Mouse (Mus musculus) bone marrow, adult 2 months (tissue): ENCODE data around the gene Spata2. TPM values are rescaled to one million over a fixed set of nuclear protein-coding genes. Genes with fewer than 3 reads are reported as not detected.

Experiments
- H3K27ac ChIP-seq: fragments of 200-500 bp; 2 replicates; pipeline ENCODE4 v1.5.1; 2012; ENCODE audit warnings: low read depth, mild to moderate bottlenecking, control low read depth, inconsistent platforms, low read length; ENCODE audit not compliant: control insufficient read depth, poor library complexity, insufficient read depth
- H3K4me1 ChIP-seq: fragments of 200-500 bp; 2 replicates; pipeline ENCODE4 v1.6.1; 2011; ENCODE audit warnings: low read length; ENCODE audit not compliant: control insufficient read depth, insufficient read depth
- H3K4me3 ChIP-seq: fragments of 200-500 bp; replicated peaks from 2 replicates; pipeline ENCODE3; 2011; ENCODE audit warnings: mild to moderate bottlenecking, low read depth, low read length, control low read depth; ENCODE audit not compliant: control insufficient read depth
- CTCF ChIP-seq: fragments of 200-500 bp; IDR thresholded peaks from 2 replicates; pipeline ENCODE4 v1.5.1; 2011; ENCODE audit warnings: low read length, control low read depth; ENCODE audit not compliant: control insufficient read depth, insufficient read depth
- POLR2A ChIP-seq: fragments of 200-500 bp; IDR thresholded peaks from 2 replicates; pipeline ENCODE4 v1.6.1; 2011; ENCODE audit warnings: low read depth, mild to moderate bottlenecking, control low read depth, low read length, borderline replicate concordance; ENCODE audit not compliant: control insufficient read depth
- WGBS: fragments of 180-500 bp; shearing (Covaris S2); methylation state at CpG from one replicate; pipeline ENCODE4 v1.1.7; 2018; 5-methylcytosine and 5-hydroxymethylcytosine counted together
- polyA plus RNA-seq: library from polyadenylated mRNA; stranded (reverse); fragments of >200 nt; gene quantifications from 2 replicates; pipeline ENCODE4 v1.2.4, GENCODE M21; 2011; ENCODE audit warnings: low replicate concordance; ENCODE audit not compliant: missing spikeins, insufficient read depth, insufficient read length

The Spata2 gene
- polyA plus RNA-seq, 1 experiment = 9.1 TPM

DNA sequence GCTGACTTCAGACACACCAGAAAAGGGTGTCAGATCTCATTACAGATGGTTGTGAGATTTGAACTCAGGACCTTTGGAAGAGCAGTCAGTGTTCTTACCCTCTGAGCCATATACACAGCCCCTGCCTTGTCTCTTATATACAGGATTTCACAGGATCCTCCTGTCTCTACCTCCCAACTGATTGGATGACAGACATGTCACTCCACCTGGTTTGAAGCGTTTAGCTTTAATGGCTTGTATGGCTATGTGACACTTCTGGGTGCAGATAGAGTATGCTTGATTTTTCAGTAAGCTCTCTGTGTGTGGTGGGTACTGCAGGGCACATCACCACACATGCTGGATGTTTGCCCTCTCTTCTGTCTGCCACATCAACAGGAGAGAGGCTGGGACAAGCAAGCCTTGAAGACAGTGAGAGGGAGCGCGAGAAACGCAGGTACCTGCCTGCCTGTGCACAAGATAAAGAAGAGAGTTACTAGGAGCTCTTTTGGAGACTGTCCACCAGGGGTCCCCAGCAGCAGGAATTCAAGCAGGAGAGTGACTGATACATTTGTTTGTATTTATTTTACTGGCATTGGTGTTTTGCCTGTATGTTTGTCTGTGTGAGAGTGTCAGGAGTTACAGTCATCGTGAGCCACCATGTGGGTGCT, 27.0 kb upstream of the Spata2 start:
- WGBS = 81% methylated on average over 5 of the region's 5 CpGs
- Histone ChIP-seq H3K4me1 (no peaks in the 10 kb centered on the region), H3K27ac (no peak overlapping the region), H3K4me3 (no peak overlapping the region)
- no peak for TF ChIP-seq POLR2A
- no peak for TF ChIP-seq CTCF

GRCm38 (mm10) chr2:167515688-167516087, 23.0 kb upstream of the Spata2 start:
- no peak for TF ChIP-seq CTCF
- no peak for TF ChIP-seq POLR2A
- WGBS = 77% methylated on average over 5 of the region's 5 CpGs
- Histone ChIP-seq H3K27ac (no peak overlapping the region), H3K4me3 (no peak overlapping the region), H3K4me1 (no peaks in the 10 kb centered on the region; the same call in 1 of the 2 replicates)

GRCm38 (mm10) chr2:167514641-167515040, 22.0 kb upstream of the Spata2 start:
- 96% methylated on average over 4 of the region's 4 CpGs for WGBS
- no peak overlapping the region for H3K27ac ChIP-seq
- no peaks in the 10 kb centered on the region; the same call in 1 of the 2 replicates for H3K4me1 ChIP-seq
- no peak overlapping the region for H3K4me3 ChIP-seq
- no peak for TF ChIP-seq POLR2A
- TF ChIP-seq CTCF = no peak

GRCm38 (mm10) chr2:167512970-167513369, 20.3 kb upstream of the Spata2 start:
- no peaks in the 10 kb centered on the region; the same call in 1 of the 2 replicates for H3K4me1 ChIP-seq
- no peak overlapping the region for H3K4me3 ChIP-seq
- WGBS = 92% methylated on average over 5 of the region's 5 CpGs
- TF ChIP-seq POLR2A = no peak
- peak; percentile 11; the same call in 1 of the 2 replicates for TF ChIP-seq CTCF
- H3K27ac ChIP-seq = no peak overlapping the region

GRCm38 (mm10) chr2:167512365-167512764, 19.7 kb upstream of the Spata2 start:
- TF ChIP-seq POLR2A = no peak
- TF ChIP-seq CTCF = no peak
- Histone ChIP-seq H3K27ac (no peak overlapping the region), H3K4me1 (no peaks in the 10 kb centered on the region; the same call in 1 of the 2 replicates), H3K4me3 (no peak overlapping the region)
- 91% methylated on average over 9 of the region's 9 CpGs for WGBS

- Histone ChIP-seq H3K4me1 (peaks cover under 1% of the 10 kb centered on the region; the same call in 1 of the 2 replicates), H3K27ac (no peak overlapping the region; the same call in 1 of the 2 replicates), H3K4me3 (no peak overlapping the region)
- no peak for TF ChIP-seq CTCF
- TF ChIP-seq POLR2A = no peak
- WGBS = 41% methylated on average over 3 of the region's 3 CpGs
Measured at GRCm38 (mm10) chr2:167510485-167510884, 17.8 kb upstream of the Spata2 start.

DNA sequence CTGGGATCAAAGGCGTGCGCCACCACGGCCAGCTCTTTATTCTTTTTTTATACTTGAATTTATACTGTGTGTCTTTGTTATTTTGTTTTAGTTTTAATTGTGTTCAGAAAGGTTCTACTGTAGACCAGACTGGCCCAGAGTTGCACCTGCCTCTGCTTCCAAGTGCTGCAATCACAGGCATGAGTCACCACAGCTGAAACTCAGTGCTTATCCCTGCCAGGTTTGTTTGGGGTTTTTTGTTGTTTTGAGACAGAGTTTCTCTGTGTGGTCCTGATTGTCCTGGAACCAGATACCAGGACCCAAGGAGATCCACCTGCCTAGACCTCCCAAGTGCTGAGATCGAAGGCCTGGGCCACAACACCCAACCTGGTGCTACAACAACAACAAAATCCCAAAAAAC, 15.9 kb upstream of the Spata2 start:
- Histone ChIP-seq H3K4me1 (peaks cover 2% of the 10 kb centered on the region), H3K4me3 (no peak overlapping the region)

GRCm38 (mm10) chr2:167507719-167508385, 15.2 kb upstream of the Spata2 start:
- 86% methylated on average over 3 of the region's 3 CpGs for WGBS
- no peak overlapping the region for H3K27ac ChIP-seq
- no peak overlapping the region for H3K4me3 ChIP-seq
- peaks cover 2% of the 10 kb centered on the region for H3K4me1 ChIP-seq
- TF ChIP-seq CTCF = no peak
- TF ChIP-seq POLR2A = no peak

More for the DNA sequence above, 15.9 kb upstream of the Spata2 start:
- TF ChIP-seq POLR2A (no peak), CTCF (no peak)
- no peak overlapping the region for H3K27ac ChIP-seq
- 86% methylated on average over 4 of the region's 4 CpGs for WGBS
